Mouse (Mus musculus) right cerebral cortex, postnatal 25 days (tissue): ENCODE data around the gene Nuf2.
"Not testable (repeated sequence)": the region's sequence is repeated elsewhere in the genome, so short reads cannot be mapped to it uniquely, and the experiment has no call there.

ENCODE experiments used
- DNase-seq: peaks from one replicate; pipeline ENCODE4 v3.0.0; 2022

Gene Nuf2

GRCm38 (mm10) chr1:169530876-169531701 lies at the start of gene Nuf2:
Nuf2 (minus strand) TSS chr1:169531464.
- DNase-seq: peak; percentile 98

- DNase-seq: no peak
Measured at GRCm38 (mm10) chr1:169579572-169579971, 48.3 kb upstream of the Nuf2 start.

- no peak for DNase-seq
Measured at GRCm38 (mm10) chr1:169574136-169574535, 42.9 kb upstream of the Nuf2 start.

- DNase-seq: no peak
Measured at GRCm38 (mm10) chr1:169555621-169556020, 24.4 kb upstream of the Nuf2 start.

- no peak for DNase-seq
Measured at GRCm38 (mm10) chr1:169555019-169555418, 23.8 kb upstream of the Nuf2 start.

- no peak for DNase-seq
Measured at GRCm38 (mm10) chr1:169553446-169553845, 22.2 kb upstream of the Nuf2 start.

GRCm38 (mm10) chr1:169540415-169540814 lies 9.2 kb upstream of the Nuf2 start:
- no peak for DNase-seq

- DNase-seq: peak; percentile 60
Measured at GRCm38 (mm10) chr1:169531702-169532535, 655 bp upstream of the Nuf2 start.

GRCm38 (mm10) chr1:169529996-169530518 lies 1.2 kb downstream of the Nuf2 start:
- no peak for DNase-seq

GRCm38 (mm10) chr1:169526006-169526680 lies 5.1 kb downstream of the Nuf2 start:
- no peak for DNase-seq

- peak; percentile 21 for DNase-seq
Measured at GRCm38 (mm10) chr1:169519337-169519736, 11.9 kb downstream of the Nuf2 start.

- not testable (repeated sequence) for DNase-seq
Measured at GRCm38 (mm10) chr1:169517899-169518517, 13.3 kb downstream of the Nuf2 start.

GRCm38 (mm10) chr1:169517376-169517892 lies 13.8 kb downstream of the Nuf2 start:
- no peak for DNase-seq

- no peak for DNase-seq
Measured at GRCm38 (mm10) chr1:169506354-169506753, 24.9 kb downstream of the Nuf2 start.

- no peak for DNase-seq
Measured at GRCm38 (mm10) chr1:169502876-169503275, 28.4 kb downstream of the Nuf2 start.

- peak; percentile 46 for DNase-seq
Measured at GRCm38 (mm10) chr1:169495621-169496020, 35.6 kb downstream of the Nuf2 start.

- no peak for DNase-seq
Measured at GRCm38 (mm10) chr1:169491561-169491960, 39.7 kb downstream of the Nuf2 start.

GRCm38 (mm10) chr1:169485408-169485885 lies 45.8 kb downstream of the Nuf2 start:
- peak; percentile 40 for DNase-seq

GRCm38 (mm10) chr1:169484565-169484964 lies 46.7 kb downstream of the Nuf2 start:
- DNase-seq: no peak

- no peak for DNase-seq
Measured at GRCm38 (mm10) chr1:169482596-169483335, 48.5 kb downstream of the Nuf2 start.

- DNase-seq: no peak
Measured at GRCm38 (mm10) chr1:169471185-169471584, 60.1 kb downstream of the Nuf2 start.
